Mouse (Mus musculus): Measurements from ENCODE around the gene Gabrb2.

Gabrb2 gene

DNA sequence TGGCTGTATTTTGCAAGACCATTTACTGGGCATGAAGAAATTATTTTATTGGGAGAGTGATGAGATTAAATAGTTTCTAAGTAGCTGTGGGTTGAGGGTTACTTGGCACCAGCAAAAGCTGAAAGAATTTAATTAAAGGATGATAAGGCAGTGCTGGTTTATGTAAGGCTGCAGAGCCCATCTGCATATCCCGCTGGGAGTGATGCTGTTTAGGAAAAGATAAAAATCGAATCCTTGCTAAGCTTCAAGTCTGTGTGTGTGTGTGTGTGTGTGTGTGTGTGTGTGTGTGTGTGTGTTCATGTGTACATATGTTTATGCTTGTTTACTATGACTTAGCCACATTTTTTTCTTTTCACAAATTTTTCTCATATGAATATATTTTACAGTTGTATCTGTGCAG lies 113.0 kb downstream of the Gabrb2 start:
- DNase-seq (ENCODE audit: low read depth), result no peak

DNA sequence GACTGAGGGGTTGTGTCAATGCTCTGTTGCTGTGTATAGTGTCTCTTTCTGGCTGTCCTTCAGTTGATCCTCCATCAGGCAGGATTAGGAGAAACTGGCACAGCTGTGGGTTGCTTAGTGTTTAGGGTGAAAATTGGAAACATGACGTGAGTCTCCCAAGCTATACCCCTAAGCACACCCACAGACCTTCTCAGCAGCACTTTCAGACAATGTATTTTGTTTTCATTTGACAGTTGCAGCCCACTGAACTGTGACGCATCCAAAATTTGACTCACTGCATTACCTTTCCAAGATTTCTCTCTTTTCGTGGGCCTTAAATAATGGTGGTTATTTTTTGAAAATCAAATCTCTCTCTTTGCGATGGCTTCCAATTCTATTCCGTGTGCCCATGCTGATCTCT lies 115.7 kb downstream of the Gabrb2 start:
- DNase-seq (ENCODE audit: low read depth), result no peak

DNA sequence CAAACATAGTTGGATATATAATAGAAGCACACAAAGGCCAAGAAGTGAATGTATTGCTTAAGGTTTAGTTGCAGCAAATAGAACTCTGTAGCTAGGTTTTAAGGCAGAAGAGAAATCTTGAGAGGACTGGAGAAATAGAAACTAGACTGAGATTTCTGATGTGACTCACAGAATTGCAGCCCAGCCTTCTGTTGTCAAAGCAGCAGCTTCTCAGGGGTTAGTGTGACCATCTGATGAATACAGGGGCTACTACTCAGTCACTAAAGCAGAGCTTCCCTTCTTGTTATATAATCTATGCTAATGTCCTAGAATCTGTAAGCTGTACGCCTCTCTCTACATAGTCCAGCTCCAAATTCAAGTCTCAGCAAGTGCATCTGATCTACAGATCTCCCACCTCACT lies 116.3 kb downstream of the Gabrb2 start:
- DNase-seq (ENCODE audit: low read depth), result no peak

DNA sequence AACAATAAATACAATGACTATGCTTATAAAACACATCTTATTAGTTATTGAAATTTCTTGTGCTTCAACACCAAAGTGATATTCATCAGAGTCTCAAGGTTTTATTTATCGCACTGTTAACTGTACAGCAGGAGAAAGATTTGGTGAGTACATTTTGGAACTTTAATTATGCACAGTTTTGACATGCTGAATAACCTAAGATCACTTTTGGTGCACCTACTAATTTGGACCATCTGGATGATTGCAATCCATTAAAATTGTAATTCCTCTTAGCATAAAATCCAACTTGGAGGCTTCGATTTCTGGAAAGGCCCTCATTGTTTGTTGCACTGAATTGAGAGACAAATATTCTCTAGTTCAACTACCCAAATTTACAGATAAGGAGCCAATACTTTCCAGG lies 123.3 kb downstream of the Gabrb2 start:
- no peak for DNase-seq (ENCODE audit: low read depth)

DNA sequence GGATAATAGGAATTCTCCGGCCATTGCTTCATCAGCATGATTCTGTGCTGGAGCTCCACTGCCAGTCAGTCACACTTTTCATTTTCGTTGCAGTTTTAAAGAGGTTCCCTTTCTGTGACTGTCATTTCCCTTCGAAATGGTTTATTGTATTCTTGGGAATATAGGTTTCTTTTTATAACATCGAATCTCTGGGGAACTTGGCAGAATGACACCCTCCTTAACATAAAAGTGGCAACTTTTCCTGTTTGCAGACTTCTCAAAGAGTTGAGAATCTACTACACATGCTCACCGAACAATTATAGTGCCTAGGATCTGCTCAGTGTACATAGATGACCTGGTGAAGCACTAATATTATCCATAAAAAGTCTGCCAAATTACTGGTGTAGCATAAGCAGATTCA lies 146.5 kb downstream of the Gabrb2 start:
- DNase-seq (ENCODE audit: low read depth), result no peak

DNA sequence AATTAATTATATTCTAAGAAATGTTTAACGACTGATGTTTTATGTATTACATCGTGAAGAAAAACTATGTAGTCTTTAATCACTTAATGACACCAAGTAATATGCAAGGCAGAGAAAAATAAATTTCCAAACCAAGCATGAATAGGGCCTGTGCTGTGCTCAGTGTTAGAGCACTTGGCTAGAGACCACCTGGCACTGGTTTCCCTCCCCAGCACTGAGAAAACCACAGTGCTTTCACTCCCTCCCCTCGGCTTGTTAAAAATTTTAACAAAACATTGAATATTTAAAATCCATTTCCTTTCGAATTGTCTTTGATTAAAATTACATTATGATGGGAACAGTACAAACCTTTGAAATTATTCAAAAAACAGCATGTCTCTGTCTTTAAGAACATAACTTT lies 151.9 kb downstream of the Gabrb2 start:
- no peak for DNase-seq (ENCODE audit: low read depth)

DNA sequence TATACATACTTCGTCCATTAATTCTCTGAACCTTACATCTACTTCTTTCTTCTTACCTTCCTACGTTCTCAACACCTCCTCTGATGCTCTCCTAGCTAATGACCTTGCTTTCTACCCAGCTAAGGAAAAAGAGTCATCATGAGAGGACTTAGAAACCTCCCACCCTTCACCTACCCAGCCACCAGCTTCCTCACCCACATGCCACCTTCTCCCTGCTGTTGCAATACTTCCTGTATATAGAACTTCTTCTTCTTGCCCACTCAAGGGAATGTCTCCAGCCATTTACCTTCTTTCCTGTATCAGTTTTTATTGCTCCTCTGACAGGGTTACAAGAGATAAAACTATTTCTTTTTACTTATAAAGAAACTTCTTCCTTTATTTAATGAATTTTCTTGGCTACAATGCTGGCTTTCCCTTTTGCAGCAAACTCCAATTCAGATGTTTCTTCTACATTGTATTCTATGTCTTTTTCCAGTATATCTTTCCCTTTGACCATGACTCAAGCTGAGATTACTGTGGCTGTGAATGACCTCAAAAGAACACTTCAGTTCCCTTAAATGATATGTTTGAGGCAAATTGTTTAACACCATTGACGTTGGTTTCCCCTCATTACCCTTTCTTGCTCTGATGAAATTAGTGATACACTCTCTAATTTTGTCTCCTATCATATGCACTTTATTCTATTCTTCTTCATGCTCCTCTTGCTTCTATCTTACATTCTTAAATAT lies 155.8 kb downstream of the Gabrb2 start:
- DNase-seq (ENCODE audit: low read depth), result no peak

DNA sequence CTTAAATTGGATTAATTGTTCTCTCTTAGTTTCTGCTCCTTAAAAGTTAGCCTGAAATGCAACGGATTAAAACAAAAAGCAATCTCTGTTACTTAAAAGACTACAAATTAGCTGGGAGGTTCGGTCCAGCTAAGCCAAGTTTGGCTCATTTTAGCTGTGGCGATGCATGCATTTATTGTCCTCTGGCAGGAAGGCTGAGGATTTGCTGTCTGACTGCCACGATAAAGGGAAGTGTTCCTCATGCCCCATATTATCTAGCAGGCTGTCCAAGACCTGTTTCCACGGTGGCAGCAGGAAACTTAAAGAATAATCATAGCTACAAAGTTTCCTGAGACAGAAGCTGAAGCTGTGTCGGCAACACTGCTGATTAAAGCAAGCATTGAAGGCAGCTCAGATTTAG lies 160.2 kb downstream of the Gabrb2 start:
- no peak for DNase-seq (ENCODE audit: low read depth)

DNA sequence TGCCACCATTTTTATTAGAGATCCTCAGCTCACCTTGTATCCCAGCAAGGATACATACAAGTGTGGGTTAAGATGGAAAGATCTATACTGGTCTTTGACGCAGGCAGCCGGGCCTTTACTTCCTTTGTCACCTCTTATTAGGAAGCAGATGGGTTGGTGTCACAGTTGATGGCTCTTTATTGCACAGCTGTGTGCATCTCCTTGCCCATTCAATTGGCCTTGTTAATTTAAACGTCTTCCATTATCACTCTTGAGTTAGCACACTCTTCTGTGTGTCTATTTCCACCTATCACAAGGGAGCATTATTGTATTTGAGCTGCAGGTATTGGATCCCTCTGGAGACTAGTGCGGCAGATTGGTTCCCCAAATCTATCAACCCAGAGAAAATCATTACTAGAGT lies 161.6 kb downstream of the Gabrb2 start:
- no peak for DNase-seq (ENCODE audit: low read depth)

DNA sequence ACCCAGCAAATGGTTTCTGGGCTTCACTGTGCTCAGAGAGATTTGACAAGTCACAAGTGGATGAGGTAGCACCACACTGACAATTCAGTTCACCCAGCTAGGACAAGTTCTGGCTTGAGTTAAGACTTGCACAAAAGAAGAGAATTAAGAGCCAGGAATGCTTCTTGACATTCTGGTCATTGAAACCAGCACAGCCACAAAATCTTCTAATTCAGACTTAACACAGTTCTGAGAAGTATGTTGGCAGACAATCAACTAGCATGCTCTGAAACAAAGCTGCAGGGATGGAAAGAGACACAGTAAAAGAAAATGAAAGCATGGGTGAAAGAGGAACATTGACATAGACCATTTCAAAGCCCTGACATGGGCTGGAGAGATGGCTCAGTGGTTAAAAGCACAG lies 162.2 kb downstream of the Gabrb2 start:
- DNase-seq (ENCODE audit: low read depth), result no peak

DNA sequence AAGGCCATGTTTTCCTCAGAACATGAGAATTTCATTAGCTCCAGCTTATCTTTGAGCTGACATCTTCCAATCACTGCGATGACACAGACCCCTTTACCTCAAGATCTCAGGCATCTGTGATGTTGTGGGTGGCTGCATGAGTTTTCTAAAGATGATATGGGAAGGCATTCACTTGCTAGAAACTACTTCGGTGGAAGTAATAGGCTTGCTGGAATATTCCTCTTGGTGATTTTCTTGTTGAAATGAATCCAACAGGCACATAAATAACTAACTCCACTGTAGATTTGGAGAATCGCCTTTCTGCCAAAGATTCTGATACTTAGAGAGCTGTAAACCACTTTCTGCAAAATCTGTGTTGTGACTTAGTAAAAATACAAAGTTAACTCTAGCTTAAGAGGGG lies 172.9 kb downstream of the Gabrb2 start:
- DNase-seq (ENCODE audit: low read depth), result no peak

DNA sequence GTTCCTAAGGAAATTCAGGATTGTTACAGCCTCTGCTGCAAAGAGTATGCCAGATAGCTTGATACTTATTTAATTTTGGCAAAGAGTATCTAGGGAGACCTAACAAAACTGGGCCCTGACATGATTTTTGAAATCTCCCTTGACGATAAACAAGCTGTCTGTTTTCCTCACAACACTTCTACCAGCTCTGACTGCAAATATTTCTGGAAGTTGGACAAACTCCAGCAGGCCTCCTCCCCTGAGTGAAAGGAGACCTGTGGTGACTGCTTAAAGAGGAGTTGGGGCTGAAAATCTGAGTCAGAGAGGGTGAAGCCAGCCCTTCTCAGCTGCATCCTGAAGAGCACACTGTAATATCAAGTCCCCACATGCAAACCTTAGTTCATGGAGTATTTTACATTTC lies 186.7 kb downstream of the Gabrb2 start:
- no peak for DNase-seq (ENCODE audit: low read depth)

DNA sequence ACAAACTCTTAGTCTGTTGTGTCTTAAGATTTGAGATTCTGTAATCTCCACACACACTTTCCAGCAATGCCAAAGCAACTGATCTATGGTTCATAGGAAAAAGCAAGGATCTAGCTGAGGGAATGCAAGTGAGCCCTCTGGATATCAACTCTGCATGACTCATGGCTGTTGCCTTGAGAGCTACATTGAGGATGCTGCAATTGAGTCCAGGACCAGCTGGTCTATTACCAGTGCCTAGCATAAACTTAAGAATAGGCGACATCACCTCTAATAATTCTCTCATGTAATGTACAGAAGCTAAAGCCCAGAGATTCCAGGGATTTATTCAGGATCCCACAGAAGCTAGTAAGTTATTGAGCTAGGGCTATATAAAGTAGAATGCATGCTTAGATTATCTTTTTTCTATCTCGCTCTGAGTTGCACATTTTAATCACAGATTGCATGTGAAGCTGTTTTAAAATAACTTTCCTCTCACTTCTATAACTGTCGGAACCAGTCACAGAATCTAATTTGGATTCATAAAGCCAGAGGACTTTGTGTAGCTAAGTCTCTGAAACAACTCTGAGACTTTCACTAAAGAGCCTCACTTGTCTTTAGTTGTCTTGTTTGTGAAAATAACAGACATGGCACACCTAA lies 189.7 kb downstream of the Gabrb2 start:
- DNase-seq (ENCODE audit: low read depth), result no peak

DNA sequence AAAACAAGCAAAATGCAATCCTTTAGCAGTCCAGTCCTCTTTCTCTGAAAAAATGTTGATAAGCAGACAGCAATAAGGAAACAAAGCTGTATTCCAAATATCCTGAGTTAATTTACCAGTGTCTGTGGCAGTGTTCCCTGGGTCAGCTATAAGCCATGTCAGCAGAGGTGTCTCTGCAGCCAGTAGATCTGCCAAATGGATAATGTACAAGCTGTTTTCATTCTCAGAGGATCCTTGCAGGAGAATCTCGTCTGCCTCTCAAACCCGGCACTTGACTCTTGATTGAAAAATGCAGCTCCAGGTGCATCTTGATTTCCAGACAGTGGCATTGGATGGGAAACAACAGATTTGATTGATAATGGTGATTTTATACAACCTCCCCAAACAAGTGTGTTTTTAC lies 198.6 kb downstream of the Gabrb2 start:
- DNase-seq (ENCODE audit: low read depth), result no peak

DNA sequence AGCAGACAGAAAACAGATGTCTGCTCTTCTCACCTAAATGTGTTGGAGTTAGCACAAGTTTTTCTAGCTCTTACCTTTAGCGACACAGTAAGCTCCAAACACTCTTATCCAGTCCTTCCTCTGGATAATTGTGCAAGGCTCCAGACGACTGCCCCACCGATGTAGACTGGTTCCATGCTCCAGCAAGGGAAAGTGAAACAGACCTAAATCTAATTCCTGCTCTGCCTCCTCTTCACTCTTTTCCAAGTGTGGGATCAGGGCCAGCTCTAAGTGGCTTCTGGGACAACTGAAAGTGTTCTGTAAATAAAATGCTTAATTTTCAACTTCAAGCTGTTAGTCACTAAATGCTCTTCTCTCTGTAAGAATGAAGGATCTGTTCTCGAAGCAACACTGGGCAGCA lies 201.6 kb downstream of the Gabrb2 start:
- no peak for DNase-seq (ENCODE audit: low read depth)

DNA sequence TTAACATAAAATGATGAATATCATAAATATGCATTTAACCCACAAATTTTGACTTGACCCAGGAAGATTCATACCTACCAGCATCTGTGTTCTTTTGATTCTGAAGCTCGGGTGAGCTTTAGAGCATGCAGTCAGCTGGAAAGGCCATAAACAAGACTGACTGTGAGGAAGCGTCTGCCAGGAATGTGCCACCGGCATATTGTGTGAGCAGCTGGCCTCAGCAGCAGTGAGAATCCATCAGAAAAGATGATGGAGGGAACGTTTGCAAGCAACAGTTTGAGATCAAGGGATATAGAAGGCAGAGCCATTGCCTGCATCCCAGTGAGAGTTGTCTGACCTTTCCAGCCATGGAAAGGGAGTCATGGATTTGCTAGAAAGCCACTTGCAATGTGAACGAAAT lies 230.6 kb downstream of the Gabrb2 start:
- DNase-seq (ENCODE audit: low read depth), result no peak

DNA sequence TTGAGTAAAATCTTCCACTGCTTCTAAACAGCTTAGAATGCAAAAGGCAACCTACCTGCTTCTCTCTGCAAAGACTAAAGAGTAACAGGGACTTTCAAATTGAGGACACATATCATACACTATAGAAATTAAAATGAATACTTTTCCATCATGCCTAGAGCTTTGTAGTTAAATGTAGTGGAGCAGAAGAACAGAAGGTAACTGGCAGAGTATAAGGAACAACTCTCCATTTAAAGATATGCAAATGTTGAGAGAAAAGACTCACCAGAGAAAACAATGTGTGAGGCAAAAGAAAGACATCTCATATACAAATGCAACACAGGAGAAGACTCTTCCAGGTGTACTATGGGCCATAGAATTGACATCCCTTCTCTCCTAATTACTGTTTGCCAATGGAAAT lies 232.0 kb downstream of the Gabrb2 start:
- no peak for DNase-seq (ENCODE audit: low read depth)

DNA sequence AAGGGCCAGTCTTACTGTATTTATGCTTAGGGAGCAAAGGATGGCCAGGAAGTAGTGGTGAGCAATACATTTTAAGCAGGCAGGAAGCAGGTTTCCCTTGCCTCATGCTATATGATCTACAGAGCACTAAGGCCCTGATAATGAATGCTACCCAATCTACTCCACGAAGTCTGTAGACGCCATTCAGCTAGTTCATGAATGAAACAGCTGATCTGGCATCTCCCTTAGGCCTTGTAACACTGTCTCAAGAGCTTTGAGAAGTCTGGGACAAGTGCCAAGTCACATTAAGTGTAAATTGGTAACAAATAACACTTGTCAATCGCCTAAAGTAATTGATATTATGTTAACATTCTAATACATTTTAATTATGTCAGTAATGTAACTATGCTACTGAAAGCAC lies 234.6 kb downstream of the Gabrb2 start:
- DNase-seq (ENCODE audit: low read depth), result no peak

DNA sequence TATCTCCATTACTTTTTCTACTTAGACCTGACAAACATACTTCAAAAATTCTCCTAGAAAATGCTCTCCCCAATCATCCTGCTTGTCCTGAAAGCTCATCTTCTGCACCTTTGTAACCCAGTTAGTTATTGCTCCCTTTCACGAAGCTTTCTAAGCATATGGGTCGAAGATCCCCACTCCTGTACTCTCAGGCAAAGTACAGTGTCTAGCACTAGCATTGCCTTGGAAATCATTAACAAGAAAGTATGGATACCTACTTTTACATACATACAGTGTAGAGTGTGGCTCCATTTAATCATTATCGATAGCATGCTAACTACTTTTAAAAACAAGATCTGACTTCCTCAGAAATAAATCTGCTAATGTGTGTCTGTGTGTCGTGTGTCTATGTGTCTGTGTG lies 249.1 kb downstream of the Gabrb2 start:
- DNase-seq (ENCODE audit: low read depth), result no peak
